Mouse (Mus musculus): Measurements from ENCODE around the gene Usp8. TPM values are rescaled to one million over a fixed set of nuclear protein-coding genes. Genes with fewer than 3 reads are reported as not detected.

Gene Usp8
- total and polyA plus RNA-seq, 3 experiments = 21.1 to 34.6 TPM; not detected in 1

- peaks cover 0 to 2% of the 10 kb centered on the region in 2 experiments; a peak in 1 of 4 replicates for H3K27me3 ChIP-seq (ENCODE audit: control insufficient read depth in 1 of 2, insufficient read depth in 2 of 2, low read length in 2 of 2)
- no peak for DNase-seq (ENCODE audit: low read depth, low spot score)
- no peak overlapping the region for H3K27ac ChIP-seq (ENCODE audit: control insufficient read depth, low read depth, low read length)
- H3K36me3 ChIP-seq (ENCODE audit: control insufficient read depth in 1 of 2, insufficient read depth in 2 of 2, low read length in 2 of 2) = peaks cover 0 to 2% of the 10 kb centered on the region in 2 experiments; a peak in 2 of 4 replicates
- TF ChIP-seq MAFK (IDR thresholded peaks at IDR 0.05; ENCODE audit: borderline replicate concordance, low read depth, low read length) (no peak), MXI1 (IDR thresholded peaks at IDR 0.05; ENCODE audit: low read depth, low read length) (no peak), E2F4 (IDR thresholded peaks at IDR 0.05; ENCODE audit: borderline replicate concordance, low read depth, low read length) (no peak), MEF2A (IDR thresholded peaks at IDR 0.05; ENCODE audit: extremely low read depth, insufficient replicate concordance, low read depth, low read length, poor library complexity, severe bottlenecking) (no peak), ETS1 (IDR thresholded peaks at IDR 0.05; ENCODE audit: low read depth, low read length) (no peak), GATA1 (IDR thresholded peaks at IDR 0.05; ENCODE audit: low read depth, low read length) (no peak), ZKSCAN1 (IDR thresholded peaks at IDR 0.05; ENCODE audit: low read depth, low read length) (no peak), SIN3A (IDR thresholded peaks at IDR 0.05; ENCODE audit: low read length) (no peak), RAD21 (IDR thresholded peaks at IDR 0.05; ENCODE audit: low read depth, low read length) (no peak), NRF1 (IDR thresholded peaks at IDR 0.05; ENCODE audit: insufficient read depth, low read depth, low read length, poor library complexity, severe bottlenecking) (no peak), CTCF (IDR thresholded peaks at IDR 0.05 in 2 of 3, conservative IDR thresholded peaks at IDR 0.05 in 1 of 3; ENCODE audit: control insufficient read depth in 1 of 3, insufficient read depth in 1 of 3, low read depth in 2 of 3, low read length in 3 of 3, poor library complexity in 1 of 3, severe bottlenecking in 1 of 3) (no peak), UBTF (IDR thresholded peaks at IDR 0.05; ENCODE audit: borderline replicate concordance, insufficient read depth, low read depth, low read length) (no peak), TBP (IDR thresholded peaks at IDR 0.05; ENCODE audit: low read depth, low read length) (no peak), TAL1 (IDR thresholded peaks at IDR 0.05; ENCODE audit: low read length) (no peak), ZMIZ1 (IDR thresholded peaks at IDR 0.05; ENCODE audit: low read depth, low read length) (no peak), SMC3 (IDR thresholded peaks at IDR 0.05; ENCODE audit: low read depth, low read length) (no peak), GABPA (IDR thresholded peaks at IDR 0.05; ENCODE audit: low read depth, low read length) (no peak)
- no peak overlapping the region for H3K4me3 ChIP-seq (ENCODE audit: control insufficient read depth in 1 of 2, insufficient read depth in 1 of 2, low read depth in 2 of 2, low read length in 2 of 2)
- H3K4me1 ChIP-seq (ENCODE audit: control insufficient read depth in 1 of 2, insufficient read depth in 2 of 2, low read length in 2 of 2) = no peaks in the 10 kb centered on the region
- H3K79me2 ChIP-seq (ENCODE audit: control insufficient read depth, insufficient read depth, low read length, poor library complexity) = no peaks in the 10 kb centered on the region
- no peaks in the 10 kb centered on the region for H3K9me3 ChIP-seq (replicated peaks; ENCODE audit: insufficient read depth, low read length)
- no peak overlapping the region for H3K9ac ChIP-seq (ENCODE audit: control insufficient read depth, low read depth, low read length, poor library complexity, severe bottlenecking)
These were observed 69.3 kb downstream of the Usp8 start for GRCm38 (mm10) chr2:126776416-126776815.

GRCm38 (mm10) chr2:126778806-126779205, 71.7 kb downstream of the Usp8 start:
- Histone ChIP-seq H3K36me3 (ENCODE audit: control insufficient read depth in 1 of 2, insufficient read depth in 2 of 2, low read length in 2 of 2) (peaks cover 0 to 2% of the 10 kb centered on the region in 2 experiments; a peak in 2 of 4 replicates), H3K4me1 (ENCODE audit: control insufficient read depth in 1 of 2, insufficient read depth in 2 of 2, low read length in 2 of 2) (no peaks in the 10 kb centered on the region)
- TF ChIP-seq EP300 (IDR thresholded peaks at IDR 0.05; ENCODE audit: low read depth in 1 of 2, low read length in 2 of 2) = no peak
- TF ChIP-seq RCOR1 (IDR thresholded peaks at IDR 0.05; ENCODE audit: low read depth, low read length) = no peak
- no peak for TF ChIP-seq CHD1 (IDR thresholded peaks at IDR 0.05; ENCODE audit: low read depth, low read length)
- no peak for TF ChIP-seq E2F4 (IDR thresholded peaks at IDR 0.05; ENCODE audit: borderline replicate concordance, low read depth, low read length)
- no peak for TF ChIP-seq POLR2AphosphoS5 (IDR thresholded peaks at IDR 0.05; ENCODE audit: borderline replicate concordance, low read depth, low read length)
- TF ChIP-seq MYB (IDR thresholded peaks at IDR 0.05; ENCODE audit: low read depth, low read length) = no peak
- no peak for TF ChIP-seq POLR2A (IDR thresholded peaks at IDR 0.05; ENCODE audit: control insufficient read depth in 1 of 2, insufficient read depth in 1 of 2, low read depth in 1 of 2, low read length in 2 of 2, poor library complexity in 1 of 2)
- TF ChIP-seq USF1 (IDR thresholded peaks at IDR 0.05; ENCODE audit: low read depth, low read length) = no peak
- TF ChIP-seq HCFC1 (IDR thresholded peaks at IDR 0.05; ENCODE audit: low read depth, low read length) = no peak
- TF ChIP-seq ZNF384 (IDR thresholded peaks at IDR 0.05; ENCODE audit: low read depth, low read length) = no peak
- TF ChIP-seq NRF1 (IDR thresholded peaks at IDR 0.05; ENCODE audit: insufficient read depth, low read depth, low read length, poor library complexity, severe bottlenecking) = no peak
- no peak for TF ChIP-seq MYC (IDR thresholded peaks at IDR 0.05; ENCODE audit: low read depth, low read length)
- TF ChIP-seq RAD21 (IDR thresholded peaks at IDR 0.05; ENCODE audit: low read depth, low read length) = no peak
- TF ChIP-seq SIN3A (IDR thresholded peaks at IDR 0.05; ENCODE audit: low read length) = no peak
- TF ChIP-seq USF2 (IDR thresholded peaks at IDR 0.05; ENCODE audit: borderline replicate concordance in 1 of 2, insufficient read depth in 1 of 2, low read depth in 1 of 2, low read length in 2 of 2) = no peak

More at GRCm38 (mm10) chr2:126778806-126779205, 71.7 kb downstream of the Usp8 start:
- Histone ChIP-seq H3K9ac (ENCODE audit: control insufficient read depth, low read depth, low read length, poor library complexity, severe bottlenecking) (no peak overlapping the region), H3K79me2 (ENCODE audit: control insufficient read depth, insufficient read depth, low read length, poor library complexity) (no peaks in the 10 kb centered on the region), H3K27ac (ENCODE audit: control insufficient read depth, low read depth, low read length) (no peak overlapping the region), H3K27me3 (ENCODE audit: control insufficient read depth in 1 of 2, insufficient read depth in 2 of 2, low read length in 2 of 2) (peaks cover 0 to 2% of the 10 kb centered on the region in 2 experiments; a peak in 1 of 4 replicates), H3K4me3 (ENCODE audit: control insufficient read depth in 1 of 2, insufficient read depth in 1 of 2, low read depth in 2 of 2, low read length in 2 of 2) (no peak overlapping the region), H3K9me3 (replicated peaks; ENCODE audit: insufficient read depth, low read length) (no peaks in the 10 kb centered on the region)
- DNase-seq (ENCODE audit: low read depth, low spot score) = no peak
